Mouse (Mus musculus) E14TG2a.4 (cell line): ENCODE data around the gene Mapk11.

Experiments
- CTCF ChIP-seq: conservative IDR thresholded peaks from 2 replicates; pipeline ENCODE4 v1.5.1; 2014; ENCODE audit warnings: low read length
- NANOG ChIP-seq: IDR thresholded peaks from 2 replicates; pipeline ENCODE4 v1.6.1; 2014; ENCODE audit warnings: borderline replicate concordance, low read length, mixed read lengths

GRCm38 (mm10) chr15:89179630-89179964 lies 30.2 kb upstream of the Mapk11 start:
- TF ChIP-seq CTCF (no peak), NANOG (no peak)
